Mouse (Mus musculus) lung, adult 18-20 months (tissue): ENCODE measurements around the gene Rap1b.
A peak's percentile ranks its signal among the peaks of the same experiment; 100 is the strongest.

Source experiments
- DNase-seq, 2 experiments: peaks; one replicate each; pipeline ENCODE4 v3.0.0; 2022; ENCODE audit warnings: mixed read lengths in 2 of 2

Gene Rap1b

GRCm38 (mm10) chr10:117845597-117846259 lies at the start of gene Rap1b:
TSS of gene Rap1b (minus strand) at chr10:117846035.
- peak; percentile 95 to 97 for DNase-seq

GRCm38 (mm10) chr10:117895186-117895585 lies 49.4 kb upstream of the Rap1b start:
- no peak for DNase-seq

GRCm38 (mm10) chr10:117894114-117895035 lies 48.5 kb upstream of the Rap1b start:
- no peak for DNase-seq

GRCm38 (mm10) chr10:117893128-117893527 lies 47.3 kb upstream of the Rap1b start:
- peak in 1 of 2 experiments; percentile 19 for DNase-seq

GRCm38 (mm10) chr10:117891327-117891726 lies 45.5 kb upstream of the Rap1b start:
- no peak for DNase-seq

GRCm38 (mm10) chr10:117888822-117889221 lies 43.0 kb upstream of the Rap1b start:
- DNase-seq: no peak

- no peak for DNase-seq
Observed at GRCm38 (mm10) chr10:117885358-117885757, 39.5 kb upstream of the Rap1b start.

- DNase-seq: peak; percentile 52 to 70
Observed at GRCm38 (mm10) chr10:117884760-117885159, 38.9 kb upstream of the Rap1b start.

GRCm38 (mm10) chr10:117883438-117883837 lies 37.6 kb upstream of the Rap1b start:
- no peak for DNase-seq

- DNase-seq: no peak
Observed at GRCm38 (mm10) chr10:117878628-117879027, 32.8 kb upstream of the Rap1b start.

GRCm38 (mm10) chr10:117876801-117877200 lies 31.0 kb upstream of the Rap1b start:
- no peak for DNase-seq

- no peak for DNase-seq
Observed at GRCm38 (mm10) chr10:117876400-117876799, 30.6 kb upstream of the Rap1b start.

- no peak for DNase-seq
Observed at GRCm38 (mm10) chr10:117874936-117875335, 29.1 kb upstream of the Rap1b start.

- peak in 1 of 2 experiments; percentile 44 for DNase-seq
Observed at GRCm38 (mm10) chr10:117873952-117874351, 28.1 kb upstream of the Rap1b start.

- DNase-seq: no peak
Observed at GRCm38 (mm10) chr10:117872468-117872867, 26.6 kb upstream of the Rap1b start.

- DNase-seq: no peak
Observed at GRCm38 (mm10) chr10:117867301-117867700, 21.5 kb upstream of the Rap1b start.

GRCm38 (mm10) chr10:117866641-117867040 lies 20.8 kb upstream of the Rap1b start:
- DNase-seq: no peak

- peak; percentile 48 to 65 for DNase-seq
Observed at GRCm38 (mm10) chr10:117864695-117865094, 18.9 kb upstream of the Rap1b start.

- DNase-seq: peak in 1 of 2 experiments; percentile 53
Observed at GRCm38 (mm10) chr10:117864251-117864650, 18.4 kb upstream of the Rap1b start.

GRCm38 (mm10) chr10:117862014-117862580 lies 16.3 kb upstream of the Rap1b start:
- peak; percentile 77 to 83 for DNase-seq

- peak; percentile 77 to 79 for DNase-seq
Observed at GRCm38 (mm10) chr10:117860958-117861357, 15.1 kb upstream of the Rap1b start.

GRCm38 (mm10) chr10:117860361-117860760 lies 14.5 kb upstream of the Rap1b start:
- peak in 1 of 2 experiments; percentile 30 for DNase-seq

GRCm38 (mm10) chr10:117859800-117860199 lies 14.0 kb upstream of the Rap1b start:
- peak in 1 of 2 experiments; percentile 47 for DNase-seq
